Mouse (Mus musculus): Measurements from ENCODE around the gene Pou2f2. TPM values are rescaled to one million over a fixed set of nuclear protein-coding genes. Genes with fewer than 3 reads are reported as not detected.

The Pou2f2 gene
- total RNA-seq (2021), result under 1 TPM; 0.36 to 0.79 TPM

DNA sequence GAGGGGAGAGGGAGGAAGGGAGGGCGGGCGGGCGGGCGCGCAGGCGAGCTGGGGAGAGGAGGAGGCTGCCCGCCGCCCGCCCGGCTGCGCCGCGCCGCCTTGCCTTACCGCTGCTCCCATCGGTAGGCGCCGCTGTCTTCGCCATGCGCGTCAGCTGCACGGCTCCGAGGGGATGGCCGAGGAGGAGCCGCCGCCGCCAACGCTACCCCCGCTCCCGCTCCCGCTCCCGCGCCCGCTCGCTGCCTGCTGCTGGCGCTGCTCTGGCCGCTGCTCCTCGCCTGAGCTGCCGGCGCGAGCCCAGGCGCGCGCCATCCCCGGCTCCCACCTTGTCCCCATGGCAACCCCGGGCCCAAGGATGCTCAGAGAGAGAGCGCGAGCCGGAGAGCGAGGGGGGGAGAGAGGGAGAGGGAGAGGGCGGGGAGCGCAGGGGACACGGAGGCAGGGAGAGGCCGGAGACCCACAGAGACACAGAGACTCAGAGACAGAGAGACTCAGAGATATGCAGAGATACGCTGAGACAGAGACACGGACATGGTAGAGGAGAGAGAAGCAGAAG is at the start of gene Pou2f2:
Gene Pou2f2, minus strand, starts transcription at position 121 of the 556 bp plus-strand sequence.
- peak; percentile 72 for DNase-seq

DNA sequence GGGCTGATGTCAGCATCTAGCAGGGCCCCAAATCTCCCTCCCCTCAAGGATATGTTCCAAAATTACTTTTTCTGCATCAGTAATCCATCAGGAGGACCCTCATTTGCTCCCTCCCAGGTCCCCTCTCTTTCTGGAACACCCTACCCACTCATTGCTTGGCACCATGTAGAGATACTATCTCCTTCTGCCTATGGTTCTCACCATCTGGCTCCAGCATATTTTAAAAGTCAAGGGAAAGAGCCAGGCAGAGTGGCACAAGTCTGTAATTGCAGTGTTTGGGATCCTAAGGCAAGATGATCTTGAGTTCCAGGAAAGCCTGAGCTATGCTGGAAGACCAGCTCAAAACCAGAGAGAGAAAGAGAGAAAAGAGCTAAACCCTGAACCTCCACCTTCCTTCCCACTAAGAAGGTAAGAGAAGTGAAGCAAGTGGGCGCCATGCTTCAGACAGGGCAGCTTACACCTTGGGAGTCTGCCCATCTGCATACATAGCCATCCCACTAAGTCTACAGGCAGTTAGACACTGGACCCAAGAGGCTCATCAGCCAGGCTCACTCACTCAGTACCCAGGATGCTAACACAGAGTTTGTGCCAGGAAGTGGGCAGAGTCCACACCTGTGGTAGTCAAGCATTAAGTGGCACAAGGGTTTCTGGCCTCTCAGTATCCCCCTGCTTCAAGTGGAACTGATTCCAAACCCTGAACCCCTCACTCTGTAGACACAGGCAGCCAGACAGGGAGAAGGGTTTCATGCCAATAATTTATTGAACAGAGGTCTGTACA is 48.2 kb upstream of the Pou2f2 start:
- no peak for DNase-seq

DNA sequence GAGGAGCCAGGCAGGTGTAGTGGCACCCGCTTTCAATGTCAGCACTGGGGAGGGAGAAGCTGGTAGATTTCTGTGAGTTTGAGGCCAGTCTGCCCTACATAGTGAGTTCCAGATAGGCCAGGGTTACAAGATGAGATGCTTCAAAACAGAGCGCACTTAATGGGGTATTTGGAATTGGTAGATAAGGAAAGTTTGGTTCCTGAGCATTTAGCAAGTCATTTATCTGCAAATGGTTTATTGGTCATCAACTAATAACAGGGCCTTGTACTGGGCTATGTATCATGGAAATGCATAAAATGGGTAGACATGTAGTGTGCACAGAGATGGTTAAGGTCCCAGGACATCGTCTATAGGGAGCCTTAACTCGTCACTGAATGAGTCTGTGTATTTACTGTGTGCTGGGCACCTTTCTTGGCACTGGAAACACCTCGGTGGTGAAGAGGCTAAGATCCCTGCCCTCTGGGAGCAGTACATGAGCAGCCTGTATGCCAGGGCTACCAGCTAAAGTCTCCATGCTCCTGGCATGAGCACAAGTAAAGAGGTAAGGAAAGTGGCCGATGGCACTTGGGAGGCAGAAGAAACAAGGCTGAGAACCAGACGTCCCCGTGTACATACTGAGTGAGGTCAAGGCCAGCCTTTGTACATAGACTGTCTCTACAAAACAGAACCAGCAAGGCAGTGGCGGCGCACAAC is 42.9 kb upstream of the Pou2f2 start:
- DNase-seq, result no peak

DNA sequence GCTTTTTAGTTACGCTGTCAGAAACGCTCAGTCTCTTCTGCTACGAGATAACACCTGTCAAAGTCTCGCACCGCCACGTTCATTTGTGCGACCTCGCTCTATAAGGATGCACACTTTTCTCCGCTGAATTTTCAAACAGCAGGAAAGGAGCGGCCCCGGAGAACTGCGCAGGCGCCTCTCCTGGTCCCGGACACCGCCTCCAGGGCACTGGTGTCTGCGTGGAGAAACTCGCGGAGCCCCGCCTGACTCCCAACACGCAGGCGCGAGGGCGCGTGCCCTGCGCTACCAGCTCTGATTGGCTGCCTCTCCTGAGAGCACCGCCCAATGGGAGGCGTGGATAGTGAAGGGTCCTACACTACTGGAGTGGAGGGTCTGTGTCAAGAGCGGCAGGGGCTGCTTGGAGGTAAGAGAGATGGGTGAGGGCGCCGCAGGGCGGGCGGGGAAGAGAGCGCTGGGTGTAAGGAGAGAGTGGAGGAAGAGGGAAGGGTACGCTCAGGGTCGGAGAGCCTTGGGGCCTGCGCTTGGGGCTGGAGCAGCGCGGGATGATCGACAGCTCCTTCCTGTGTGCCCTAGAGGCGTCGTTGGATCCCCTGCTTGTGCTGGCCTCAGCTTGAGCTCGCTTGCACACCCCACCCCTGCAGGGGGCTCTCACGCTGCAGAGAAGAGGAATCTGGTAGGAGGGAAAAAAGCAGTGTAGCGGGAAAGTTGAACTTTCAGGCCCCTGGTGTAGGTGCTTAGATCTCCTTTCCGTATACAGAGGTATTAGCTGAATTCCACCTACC is 41.8 kb upstream of the Pou2f2 start, which contains the start of gene Zfp526:
Gene Zfp526, plus strand, starts transcription at position 324 of the 782 bp plus-strand sequence.
- peak; percentile 98 for DNase-seq

DNA sequence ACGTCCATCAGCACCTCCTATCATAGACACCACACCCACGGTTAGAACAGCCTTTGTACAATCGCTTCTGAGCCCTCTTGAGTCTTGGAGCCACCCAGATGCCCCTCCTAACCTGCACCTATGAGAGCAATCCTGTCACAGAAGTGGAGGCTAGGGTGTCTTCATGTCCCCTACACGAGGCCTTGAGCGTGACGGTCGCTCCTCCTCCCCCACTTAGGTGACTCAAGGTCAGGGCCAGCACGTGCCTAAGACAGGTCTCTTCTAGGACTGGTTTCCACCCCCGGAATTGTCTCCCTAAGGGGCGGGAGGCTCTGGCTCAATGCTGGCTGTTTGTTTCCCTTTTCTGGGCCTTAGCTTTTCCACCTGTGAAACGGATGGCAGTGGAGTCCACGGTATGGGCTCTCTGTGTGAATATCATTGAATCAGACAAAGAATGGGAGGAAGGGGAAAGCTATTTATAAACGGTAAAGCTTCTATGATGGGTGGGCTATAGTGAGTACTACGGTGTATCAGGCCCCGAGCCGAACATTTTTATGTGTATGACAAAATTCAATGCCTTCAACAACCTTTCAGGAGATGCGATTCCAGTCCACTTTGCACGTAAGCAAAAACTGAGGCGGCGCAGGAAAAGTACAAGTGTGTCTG is 41.1 kb upstream of the Pou2f2 start, which contains the start of gene Dedd2:
Gene Dedd2, minus strand, starts transcription at position 159 of the 645 bp plus-strand sequence.
- DNase-seq, result peak; percentile 37

DNA sequence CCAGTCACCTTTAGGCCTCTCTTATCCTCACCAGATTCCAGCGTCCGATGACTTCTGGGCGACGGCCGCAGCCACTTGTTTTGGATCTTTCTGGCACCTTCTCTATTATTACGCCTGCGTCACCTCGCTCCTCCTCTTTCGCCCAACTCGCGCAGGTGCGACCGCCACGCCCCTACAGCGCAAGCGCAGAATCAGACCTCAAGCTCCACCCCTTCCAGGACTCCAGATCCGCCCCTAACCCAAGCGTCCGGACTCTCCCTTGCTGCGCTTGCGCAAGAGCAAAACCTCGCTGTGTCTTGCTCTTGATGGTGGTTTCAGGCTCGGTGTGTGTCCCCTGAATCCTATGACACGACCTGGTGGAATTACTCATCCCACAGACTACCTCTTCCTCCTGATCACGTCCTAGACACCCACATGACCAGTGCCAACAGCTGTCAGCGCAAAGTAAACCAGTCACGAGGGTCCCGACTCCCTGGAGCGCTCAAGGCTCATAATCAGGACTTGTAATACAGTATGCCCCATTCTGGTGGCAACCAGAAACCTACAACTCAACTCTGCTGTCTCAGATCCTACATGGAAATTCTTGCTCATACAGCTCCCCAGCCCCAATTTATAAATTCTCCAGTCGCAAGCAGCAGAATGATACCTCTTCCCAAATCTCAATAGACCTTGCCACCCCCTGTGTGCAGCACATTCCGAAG is 40.4 kb upstream of the Pou2f2 start:
- DNase-seq, result peak; percentile 95

DNA sequence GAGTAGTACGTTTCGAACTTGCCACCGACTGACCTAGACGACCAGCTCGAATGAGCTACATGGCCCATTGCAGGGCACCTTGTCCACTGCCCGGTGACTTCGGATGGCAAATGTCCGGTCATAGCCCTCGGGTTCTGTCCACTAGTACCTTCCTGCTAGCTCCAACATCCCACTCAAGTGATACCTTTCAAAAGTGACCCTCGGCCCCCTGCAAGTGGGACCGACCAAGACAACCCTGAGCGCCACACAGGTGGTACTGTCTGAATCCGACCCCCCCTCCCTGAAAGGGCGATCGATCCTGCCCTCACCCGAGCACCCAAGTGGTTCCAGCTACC is 39.9 kb upstream of the Pou2f2 start:
- DNase-seq, result no peak

DNA sequence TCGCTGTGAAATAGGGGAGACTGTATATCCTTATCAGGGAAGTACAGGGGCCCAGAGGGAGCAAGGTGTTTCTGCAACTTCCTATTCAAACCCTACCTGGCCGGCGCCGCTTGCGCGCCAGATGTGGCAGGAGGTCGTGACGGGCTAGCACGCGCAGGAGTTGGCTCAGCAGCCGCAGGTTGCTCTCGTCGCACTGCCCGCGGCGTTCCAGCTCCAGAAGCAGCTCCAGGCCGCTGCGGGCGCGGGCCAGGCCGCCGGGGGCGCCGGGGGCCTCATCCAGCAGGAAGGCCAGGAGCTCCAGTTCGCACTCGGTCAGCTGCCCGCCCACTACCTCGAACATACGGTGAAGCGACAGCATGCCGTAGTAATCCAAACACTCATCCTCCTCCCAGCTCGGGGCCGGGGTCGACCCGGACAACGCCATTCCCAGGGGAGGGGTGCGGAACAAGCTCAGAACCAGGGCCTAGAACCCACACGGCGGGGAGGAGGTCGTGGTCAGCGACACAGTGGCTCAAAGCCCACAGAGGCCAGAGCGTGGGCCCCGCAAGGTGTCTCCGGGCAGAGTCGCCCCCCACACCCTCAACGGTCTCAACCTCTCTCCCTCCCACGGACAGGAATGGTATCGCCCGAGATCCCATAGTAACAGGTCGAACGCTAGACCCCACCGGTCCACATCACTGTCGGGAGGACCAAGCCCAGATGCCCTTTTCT is 39.3 kb upstream of the Pou2f2 start:
- peak; percentile 61 for DNase-seq

DNA sequence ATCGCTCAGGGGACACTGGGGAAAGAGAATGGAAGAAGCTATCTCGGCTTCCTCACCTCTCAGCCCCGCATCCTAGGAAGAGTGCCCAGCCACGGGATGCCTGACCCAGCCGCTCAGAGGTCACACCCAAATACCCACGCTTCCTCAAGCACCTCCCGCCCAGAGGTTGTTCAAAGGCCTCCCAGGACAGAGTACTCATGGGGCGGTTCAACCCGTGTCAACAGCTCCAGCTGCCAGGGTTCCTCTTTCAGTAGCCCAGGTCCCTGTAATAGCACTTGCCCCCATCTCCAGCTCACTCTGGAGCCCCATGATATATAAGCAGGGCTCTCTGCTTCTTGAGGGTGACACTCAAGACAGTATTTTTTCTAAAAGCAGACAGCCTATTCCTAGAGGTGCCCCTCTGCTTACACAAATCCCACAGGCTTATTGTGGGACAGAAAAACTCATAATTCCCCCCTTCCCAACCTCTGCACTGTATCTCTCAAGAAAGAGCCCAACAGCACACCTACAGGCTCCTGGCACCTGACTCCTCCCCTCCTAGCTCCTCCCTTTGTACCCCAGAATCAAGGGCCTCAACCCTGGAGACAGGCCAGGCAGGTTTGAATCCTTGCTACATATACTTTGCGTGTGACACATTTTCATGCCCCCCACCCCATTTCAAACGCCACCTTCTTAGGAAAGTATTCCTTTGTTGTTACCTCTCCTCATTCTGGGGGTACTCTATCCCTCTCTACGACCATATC is 38.3 kb upstream of the Pou2f2 start:
- no peak for DNase-seq

DNA sequence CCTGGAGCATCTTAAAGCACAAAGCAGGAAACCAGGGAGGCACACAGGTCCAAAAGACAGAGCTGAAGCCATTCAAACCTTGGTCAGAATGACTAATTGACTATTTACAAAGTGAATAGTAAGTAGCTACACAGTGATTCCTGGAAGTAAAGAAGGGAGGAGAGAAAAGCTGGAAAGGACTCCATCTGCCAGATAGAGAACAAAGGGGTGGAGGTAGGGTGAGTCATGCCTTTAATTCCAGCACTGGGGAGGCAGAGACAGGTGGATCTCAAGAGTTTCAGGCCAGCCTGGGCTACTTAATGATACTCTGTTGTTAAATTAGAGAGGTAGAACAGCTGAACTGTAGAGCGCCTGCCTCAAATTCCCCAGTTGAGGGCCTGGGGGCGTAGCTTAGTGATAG is 34.6 kb upstream of the Pou2f2 start:
- no peak for DNase-seq

DNA sequence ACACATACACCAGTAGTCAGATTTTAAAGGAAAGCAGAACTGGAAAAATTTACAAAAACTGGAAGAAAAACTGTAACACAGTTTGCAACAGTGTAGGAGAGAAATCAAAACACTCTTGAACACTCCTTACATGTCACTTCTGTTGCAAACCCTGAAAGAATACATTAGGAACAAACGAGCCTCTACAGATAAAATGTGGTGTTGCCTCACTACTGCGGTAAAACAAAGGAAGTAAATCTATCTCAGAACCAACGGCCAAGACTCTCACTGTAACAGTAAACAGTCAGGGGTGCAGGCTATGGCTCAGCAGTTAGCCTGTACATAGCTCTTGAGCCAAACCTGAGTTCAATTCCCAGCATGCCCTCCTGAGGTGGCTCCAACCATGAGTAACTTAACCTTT is 33.6 kb upstream of the Pou2f2 start:
- DNase-seq, result no peak

DNA sequence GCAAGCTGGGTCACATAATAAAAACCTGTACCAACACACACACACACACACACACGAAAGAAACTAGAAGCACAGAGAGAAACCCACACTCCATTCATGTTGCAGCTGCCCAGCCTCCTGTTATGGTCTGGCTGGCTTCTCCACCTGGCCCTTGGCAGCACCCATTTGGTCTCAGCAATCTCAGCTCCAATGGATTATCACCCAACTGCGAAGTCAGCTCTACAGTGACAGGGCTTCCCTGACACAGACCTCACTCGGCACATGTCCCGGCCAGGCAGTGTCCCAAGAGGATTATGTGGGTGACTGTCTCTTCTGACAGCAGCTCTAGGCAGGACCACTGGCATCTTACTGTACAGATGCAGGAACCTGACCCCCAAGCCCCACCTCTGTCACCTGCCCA is 31.0 kb upstream of the Pou2f2 start:
- DNase-seq, result no peak

DNA sequence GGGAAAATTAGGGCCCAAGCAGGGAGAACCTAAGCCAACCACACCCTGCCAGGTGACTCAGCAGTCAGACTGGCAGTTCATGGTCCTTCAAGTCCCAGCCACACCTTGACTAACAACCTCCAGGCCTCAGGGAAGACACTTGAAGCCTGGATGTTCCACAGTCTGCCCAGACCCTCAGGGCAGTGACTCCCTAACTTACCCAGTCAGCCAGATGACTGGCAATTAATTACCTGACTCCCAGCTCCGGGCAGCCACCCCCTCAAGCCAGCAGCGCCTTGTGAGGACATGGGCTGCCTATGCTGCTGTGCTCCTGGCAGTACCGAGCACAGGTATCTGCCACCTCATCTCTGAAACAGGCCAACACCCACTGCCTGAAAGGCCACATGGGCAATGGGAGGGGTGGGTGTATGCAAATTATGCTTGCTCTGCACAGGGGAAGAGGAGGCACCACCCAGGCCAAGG is 29.7 kb upstream of the Pou2f2 start:
- no peak for DNase-seq

DNA sequence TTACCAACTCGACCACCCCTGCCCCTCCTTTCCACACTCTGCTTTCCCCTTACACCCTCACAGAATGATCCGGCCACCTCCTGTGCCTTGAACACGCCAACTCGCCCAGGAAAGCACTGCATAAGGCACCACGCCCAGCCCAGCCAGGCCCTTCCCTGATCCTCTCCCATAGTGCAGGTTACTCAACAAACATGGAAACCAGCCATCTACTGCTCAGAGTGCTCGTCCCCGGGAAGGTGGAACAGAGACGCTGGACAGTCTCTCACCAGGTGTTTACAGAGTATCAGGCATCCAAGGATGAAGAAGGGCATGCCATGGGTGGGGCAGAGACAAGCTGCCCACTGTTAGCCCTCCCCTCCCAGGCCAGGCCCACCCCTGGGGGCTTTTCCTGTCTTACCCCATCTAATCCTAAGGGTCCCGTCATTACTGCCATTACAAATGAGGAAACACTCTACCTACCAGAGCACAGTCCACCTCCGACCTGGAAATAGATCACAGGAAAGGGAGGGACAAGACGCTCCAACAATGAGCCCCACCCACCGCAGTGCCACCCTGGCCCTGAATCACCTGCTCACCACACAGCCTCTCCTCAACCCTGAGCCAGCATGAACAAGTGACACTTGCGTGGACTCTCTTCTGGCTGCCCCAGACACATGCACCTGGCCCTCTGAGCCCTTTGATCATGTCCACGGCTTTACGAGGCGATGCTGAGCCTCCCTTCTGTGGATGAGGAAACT is 26.7 kb upstream of the Pou2f2 start:
- DNase-seq, result no peak

DNA sequence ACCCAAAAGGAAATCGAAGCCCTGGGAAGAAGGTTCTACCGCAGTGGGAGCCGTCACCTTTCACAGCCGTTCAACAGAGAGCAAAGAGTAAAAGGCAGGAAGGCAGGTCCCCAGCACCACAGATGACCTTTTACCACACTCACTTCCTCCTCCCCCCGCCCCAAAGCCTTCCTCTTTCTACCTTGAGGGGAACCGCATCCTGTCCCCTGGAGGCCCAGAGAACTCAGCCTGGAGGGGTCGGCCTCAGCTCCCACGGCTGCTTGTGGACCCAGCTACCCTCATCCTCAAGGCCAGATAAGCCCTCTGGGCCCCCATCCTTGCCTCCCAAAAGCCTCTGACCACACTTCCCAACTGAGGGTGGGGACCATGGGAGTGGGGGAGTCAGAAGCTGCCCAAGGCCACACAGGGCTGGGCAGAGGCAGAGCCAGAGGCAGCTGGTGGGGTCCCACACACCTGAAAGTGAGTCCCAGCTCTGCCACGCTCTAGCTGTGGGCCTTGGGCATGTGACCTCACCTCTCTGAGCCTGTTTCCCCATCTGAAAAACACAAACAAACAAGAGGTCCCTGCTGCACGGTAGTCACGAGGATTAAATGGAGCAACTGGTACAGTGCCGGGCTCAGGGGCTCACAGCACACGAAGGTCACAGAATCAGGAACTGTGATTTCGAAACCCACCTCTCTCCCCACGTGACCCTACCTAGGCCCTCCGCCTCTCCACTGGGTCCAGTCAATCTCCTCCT is 26.0 kb upstream of the Pou2f2 start:
- DNase-seq, result no peak

DNA sequence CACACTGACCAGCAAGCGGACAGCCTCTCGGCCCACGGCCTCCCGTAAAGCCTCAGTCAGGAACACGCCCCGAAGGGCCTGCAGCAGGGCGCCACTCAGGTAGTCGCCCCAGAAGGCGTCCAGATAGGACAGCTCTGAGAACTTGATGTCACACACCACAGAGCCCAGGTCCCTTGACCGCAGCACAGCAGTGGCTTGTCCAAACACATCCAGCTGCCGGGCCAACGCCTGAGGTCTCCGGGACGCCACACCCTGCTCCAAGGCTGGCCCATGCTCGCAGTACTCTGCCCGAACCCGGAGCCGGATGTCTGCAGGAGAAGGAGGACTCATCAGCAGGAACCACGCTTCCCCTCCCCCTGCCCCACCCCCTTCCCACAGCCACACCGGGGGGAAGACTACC is 24.1 kb upstream of the Pou2f2 start:
- DNase-seq, result no peak

DNA sequence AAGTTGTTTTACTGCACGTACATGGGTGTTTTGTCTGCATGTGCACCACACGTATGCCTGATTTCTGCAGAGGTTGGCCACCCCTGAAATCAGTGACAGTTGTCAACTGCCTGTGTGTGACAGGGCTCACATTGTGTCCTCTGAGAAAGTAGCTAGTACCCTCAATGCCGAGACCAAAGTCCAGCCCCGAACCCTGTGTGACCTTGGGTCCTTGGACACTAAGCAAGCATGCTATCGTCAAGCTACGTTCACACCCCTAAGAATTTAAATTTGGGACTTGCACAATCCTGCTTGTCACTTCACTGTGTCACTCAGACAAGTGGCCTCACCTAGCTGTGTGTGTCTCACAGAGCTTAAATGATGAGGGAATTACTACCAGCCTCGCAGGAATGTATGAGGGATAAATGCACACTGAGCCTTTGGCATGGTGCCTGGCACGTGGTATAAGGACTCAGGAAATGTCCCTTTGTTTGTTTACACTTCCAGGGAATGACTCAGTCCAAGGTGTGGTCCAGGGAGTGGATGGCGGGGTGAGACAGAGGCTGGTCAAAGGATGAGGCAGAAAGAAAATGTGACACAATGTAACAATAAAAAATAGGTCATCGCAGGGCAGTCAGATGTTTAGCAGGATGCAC is 18.0 kb upstream of the Pou2f2 start:
- DNase-seq, result peak; percentile 31

DNA sequence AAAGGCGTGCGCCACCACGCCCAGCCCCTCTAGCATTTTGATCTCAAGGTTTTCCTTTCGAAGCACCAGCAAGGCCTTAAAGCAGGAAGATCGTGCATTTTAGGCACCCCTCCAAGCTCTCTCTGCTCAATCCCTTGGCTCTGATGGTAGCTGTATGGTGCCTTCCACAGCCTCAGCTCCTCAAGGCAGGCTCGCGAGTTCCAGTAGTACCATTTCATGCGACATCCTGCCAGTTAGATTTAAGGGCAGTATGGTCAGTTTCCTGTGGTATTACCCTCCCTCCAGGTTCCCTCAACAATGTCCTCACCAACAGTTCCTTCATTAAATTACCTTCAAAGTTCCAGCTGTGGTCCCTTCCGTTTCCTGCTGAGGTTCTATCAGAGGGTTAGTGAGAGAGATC is 16.6 kb upstream of the Pou2f2 start:
- DNase-seq, result no peak
